Mouse (Mus musculus) adrenal gland, adult 2 months (tissue): ENCODE measurements around the gene Rpl41. TPM values are rescaled to one million over a fixed set of nuclear protein-coding genes. Genes with fewer than 3 reads are reported as not detected.

Experiments
- microRNA-seq, 2 experiments: library from miRNA; unstranded; fragments of <30 nt; microRNA quantifications; one replicate each; pipeline ENCODE4 v1.2.0; 2021
- polyA plus RNA-seq: library from polyadenylated mRNA; depleted of rRNA; stranded (reverse); fragments of >200 nt; gene quantifications from 2 replicates; pipeline ENCODE4 v1.2.3, GENCODE M21; 2012; rRNA removed
- total RNA-seq, 2 experiments: library from RNA; stranded (reverse); gene quantifications; 2 replicates each; pipeline ENCODE4 v1.2.3; 2021

Gene Rpl41
- total and polyA plus RNA-seq, 3 experiments: 1,178 to 3,144 (median 3,028) TPM

Small RNA genes within 50 kb of the gene (microRNA-seq; reads per million reads assigned to microRNA genes)
- 0 reads per million in 2 experiments for gene Gm47275
- 0.41 to 0.44 reads per million in 2 experiments for gene Mir6916
- 0 to 0.41 reads per million in 2 experiments for gene Mir6917

Other genes starting within 250 kb of the Rpl41 start
- gene Pan2, start 246.0 kb downstream of the Rpl41 start, total RNA-seq: 10 to 100 TPM; 13.8 to 18.3 TPM
- gene Pan2, start 246.0 kb downstream of the Rpl41 start, polyA plus RNA-seq: 17.2 and 20.4 TPM in 2 replicates
- gene Cnpy2, start 226.8 kb downstream of the Rpl41 start, total RNA-seq: 100 to 1,000 TPM; 180 to 204 TPM
- gene Cnpy2, start 226.8 kb downstream of the Rpl41 start, polyA plus RNA-seq: 20.1 and 28.6 TPM in 2 replicates
- 100 to 1,000 TPM; 391 to 444 TPM for gene Cs, start 211.6 kb downstream of the Rpl41 start, total RNA-seq
- 315 and 332 TPM in 2 replicates for gene Cs, start 211.6 kb downstream of the Rpl41 start, polyA plus RNA-seq
- 10 to 100 TPM; 72.2 to 77.1 TPM for gene Coq10a, start 180.3 kb downstream of the Rpl41 start, total RNA-seq
- 44.2 and 116 TPM in 2 replicates for gene Coq10a, start 180.3 kb downstream of the Rpl41 start, polyA plus RNA-seq
- gene Ankrd52, start 172.2 kb downstream of the Rpl41 start, total RNA-seq: 10 to 100 TPM; 48.3 to 59.3 TPM
- 44.2 and 53.1 TPM in 2 replicates for gene Ankrd52, start 172.2 kb downstream of the Rpl41 start, polyA plus RNA-seq
- not detected for gene Slc39a5, start 148.1 kb downstream of the Rpl41 start, total RNA-seq
- gene Slc39a5, start 148.1 kb downstream of the Rpl41 start, polyA plus RNA-seq: not detected in 2 replicates
- gene Nabp2, start 137.8 kb downstream of the Rpl41 start, total RNA-seq: 10 to 100 TPM; 79.3 to 93.8 TPM
- 21.3 and 22.2 TPM in 2 replicates for gene Nabp2, start 137.8 kb downstream of the Rpl41 start, polyA plus RNA-seq
- 10 to 100 TPM; 39.1 to 41.7 TPM for gene Rnf41, start 137.6 kb downstream of the Rpl41 start, total RNA-seq
- gene Rnf41, start 137.6 kb downstream of the Rpl41 start, polyA plus RNA-seq: 24.4 and 28.4 TPM in 2 replicates
- gene Smarcc2, start 90.1 kb downstream of the Rpl41 start, total RNA-seq: 100 to 1,000 TPM; 120 to 128 TPM
- gene Smarcc2, start 90.1 kb downstream of the Rpl41 start, polyA plus RNA-seq: 129 and 130 TPM in 2 replicates
- gene Myl6, start 55.2 kb downstream of the Rpl41 start, total RNA-seq: 100 to 1,000 TPM; 786 to 985 TPM
- gene Myl6, start 55.2 kb downstream of the Rpl41 start, polyA plus RNA-seq: 324 and 445 TPM in 2 replicates
- 1 to 10 TPM; 6.2 to 8.3 TPM for gene Myl6b, start 50.6 kb downstream of the Rpl41 start, total RNA-seq
- 5.1 and 5.7 TPM in 2 replicates for gene Myl6b, start 50.6 kb downstream of the Rpl41 start, polyA plus RNA-seq
- 10 to 100 TPM; 26.1 to 32.6 TPM for gene Esyt1, start 23.4 kb downstream of the Rpl41 start, total RNA-seq
- gene Esyt1, start 23.4 kb downstream of the Rpl41 start, polyA plus RNA-seq: 52.8 and 59.6 TPM in 2 replicates
- 10 to 100 TPM; 11.7 to 12.3 TPM for gene Zc3h10, start 1.5 kb downstream of the Rpl41 start, total RNA-seq
- gene Zc3h10, start 1.5 kb downstream of the Rpl41 start, polyA plus RNA-seq: 16.0 and 16.3 TPM in 2 replicates
- gene Pa2g4, start 16.7 kb upstream of the Rpl41 start, total RNA-seq: 10 to 100 TPM; 79.7 to 88.2 TPM
- gene Pa2g4, start 16.7 kb upstream of the Rpl41 start, polyA plus RNA-seq: 6.4 and 8.6 TPM in 2 replicates
- gene Erbb3, start 40.3 kb upstream of the Rpl41 start, total RNA-seq: 1 to 10 TPM; 2.3 to 3.8 TPM
- gene Erbb3, start 40.3 kb upstream of the Rpl41 start, polyA plus RNA-seq: 1.1 and 1.3 TPM in 2 replicates
- gene Rps26, start 77.4 kb upstream of the Rpl41 start, total RNA-seq: 100 to 1,000 TPM; 715 to 972 TPM
- gene Rps26, start 77.4 kb upstream of the Rpl41 start, polyA plus RNA-seq: 581 and 897 TPM in 2 replicates
- 1 to 10 TPM; 1.9 to 2.6 TPM for gene Ikzf4, start 96.7 kb upstream of the Rpl41 start, total RNA-seq
- gene Ikzf4, start 96.7 kb upstream of the Rpl41 start, polyA plus RNA-seq: 3.1 and 3.5 TPM in 2 replicates
- 10 to 100 TPM; 29.2 to 32.7 TPM for gene Suox, start 124.8 kb upstream of the Rpl41 start, total RNA-seq
- 10.2 and 10.8 TPM in 2 replicates for gene Suox, start 124.8 kb upstream of the Rpl41 start, polyA plus RNA-seq
- gene Rab5b, start 147.0 kb upstream of the Rpl41 start, total RNA-seq: 100 to 1,000 TPM; 112 to 127 TPM
- gene Rab5b, start 147.0 kb upstream of the Rpl41 start, polyA plus RNA-seq: 46.5 and 69.5 TPM in 2 replicates
- 1 to 10 TPM in 1 of 2 experiments, under 1 TPM in 1; 0.86 to 1.0 TPM for gene Pmel, start 154.9 kb upstream of the Rpl41 start, total RNA-seq
- gene Pmel, start 154.9 kb upstream of the Rpl41 start, polyA plus RNA-seq: 0.30 and 0.76 TPM in 2 replicates
- gene Cdk2, start 155.7 kb upstream of the Rpl41 start, total RNA-seq: 10 to 100 TPM; 12.6 to 16.2 TPM
- gene Cdk2, start 155.7 kb upstream of the Rpl41 start, polyA plus RNA-seq: 10.5 and 10.7 TPM in 2 replicates
- gene Dgka, start 195.6 kb upstream of the Rpl41 start, total RNA-seq: 10 to 100 TPM; 11.4 to 26.1 TPM
- 10.5 and 11.0 TPM in 2 replicates for gene Dgka, start 195.6 kb upstream of the Rpl41 start, polyA plus RNA-seq
- 10 to 100 TPM; 22.9 to 26.5 TPM for gene Pym1, start 198.6 kb upstream of the Rpl41 start, total RNA-seq
- 11.5 and 15.5 TPM in 2 replicates for gene Pym1, start 198.6 kb upstream of the Rpl41 start, polyA plus RNA-seq
- gene Mmp19, start 241.6 kb upstream of the Rpl41 start, total RNA-seq: 10 to 100 TPM; 35.8 to 64.4 TPM
- gene Mmp19, start 241.6 kb upstream of the Rpl41 start, polyA plus RNA-seq: 16.0 and 16.8 TPM in 2 replicates